Mouse (Mus musculus): ENCODE measurements around the gene Capza1.

DNA sequence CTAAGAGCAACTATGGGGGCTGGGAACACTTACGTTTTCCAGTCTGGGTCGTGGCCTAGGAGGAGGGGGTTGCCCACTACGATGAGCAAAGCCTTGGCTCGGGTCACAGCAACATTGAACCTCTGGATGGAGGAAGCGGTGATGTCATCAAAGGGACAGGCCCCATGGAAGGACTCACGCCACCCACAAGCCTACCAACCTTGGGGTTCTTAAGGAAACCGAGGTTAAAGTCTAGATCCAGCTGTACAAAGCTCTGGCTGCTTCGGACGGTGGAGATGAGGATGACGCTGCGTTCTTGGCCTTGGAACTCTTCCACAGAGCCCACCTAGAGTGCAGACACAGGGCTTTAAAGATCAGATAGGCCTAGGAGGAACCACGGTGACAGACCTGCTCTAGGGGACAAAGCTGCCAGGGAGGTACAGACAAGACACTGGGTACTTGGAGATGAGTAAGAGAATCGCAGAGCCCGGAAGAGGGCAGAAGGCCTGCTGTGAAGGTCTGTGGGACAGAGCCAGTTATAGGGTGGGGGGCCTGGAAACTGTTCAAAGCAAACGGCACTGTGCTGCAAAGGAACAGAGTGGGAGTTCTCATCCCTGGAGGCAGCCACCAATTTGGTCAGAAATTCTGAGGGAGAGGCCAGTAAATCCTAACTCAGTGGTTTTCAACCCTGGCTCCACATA, 68.5 kb downstream of the Capza1 start:
- TF ChIP-seq CTCF (IDR thresholded peaks at IDR 0.05; ENCODE audit: extremely low read depth, insufficient read depth, insufficient read length, insufficient replicate concordance), result no peak
- TF ChIP-seq POLR2A (IDR thresholded peaks at IDR 0.05; ENCODE audit: low read depth, low read length), result no peak

All from spleen, adult 2 months (tissue).